Mouse (Mus musculus): ENCODE data around the gene Selenom.

The Selenom gene

DNA sequence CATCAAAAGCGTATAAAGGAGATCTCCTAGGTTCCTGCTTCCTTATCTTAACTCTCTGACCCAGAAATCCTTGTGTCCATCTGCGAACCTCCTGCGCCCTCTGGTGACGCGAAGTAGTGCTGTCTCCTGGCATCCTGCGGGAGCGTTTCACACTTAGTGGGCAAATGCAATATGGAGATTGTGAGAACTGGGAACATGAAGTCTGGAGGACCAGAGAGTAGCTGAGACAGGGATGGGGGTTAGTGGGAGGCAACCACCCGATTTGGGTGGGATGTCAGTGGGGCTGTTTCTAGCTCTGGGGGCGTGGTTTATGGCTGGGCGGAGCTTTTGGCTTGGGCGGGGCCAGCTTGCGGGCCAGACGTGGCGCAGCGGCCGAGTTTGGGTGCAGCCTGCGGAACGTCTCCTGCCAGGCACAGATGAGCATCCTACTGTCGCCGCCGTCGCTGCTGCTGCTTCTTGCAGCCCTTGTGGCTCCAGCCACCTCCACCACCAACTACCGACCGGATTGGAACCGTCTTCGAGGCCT, at the start of gene Selenom:
Gene Selenom, plus strand, starts transcription at position 156 of the 526 bp plus-strand sequence.
- peak; percentile 82 for ATAC-seq (ENCODE audit: low TSS enrichment)

GRCm38 (mm10) chr11:3471448-3471850, 43.0 kb upstream of the Selenom start:
- no peak for ATAC-seq (ENCODE audit: low TSS enrichment)

- ATAC-seq (ENCODE audit: low TSS enrichment): peak; percentile 95
These were observed 42.0 kb upstream of the Selenom start for GRCm38 (mm10) chr11:3472484-3472883.

- no peak for ATAC-seq (ENCODE audit: low TSS enrichment)
These were observed 39.9 kb upstream of the Selenom start for GRCm38 (mm10) chr11:3474480-3475115.

DNA sequence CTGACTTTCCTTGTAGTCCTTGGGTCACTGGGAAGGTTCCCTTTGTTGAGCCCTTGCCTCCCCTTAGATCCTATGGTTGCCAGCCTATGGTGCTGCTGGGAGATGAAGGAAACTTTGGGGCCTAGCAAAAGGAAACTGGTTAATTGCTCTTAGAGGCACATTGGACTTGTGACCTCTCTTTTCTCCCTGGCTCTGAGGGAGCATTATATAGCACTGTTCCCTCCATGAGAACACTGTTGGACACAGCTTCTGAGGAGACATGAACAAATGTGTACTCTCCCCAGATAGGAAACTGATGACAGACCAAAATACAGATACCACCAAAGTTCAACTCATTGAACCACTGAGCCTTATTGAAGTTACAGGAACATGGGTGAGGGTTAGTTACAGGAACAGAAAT, 39.0 kb upstream of the Selenom start:
- no peak for ATAC-seq (ENCODE audit: low TSS enrichment)

DNA sequence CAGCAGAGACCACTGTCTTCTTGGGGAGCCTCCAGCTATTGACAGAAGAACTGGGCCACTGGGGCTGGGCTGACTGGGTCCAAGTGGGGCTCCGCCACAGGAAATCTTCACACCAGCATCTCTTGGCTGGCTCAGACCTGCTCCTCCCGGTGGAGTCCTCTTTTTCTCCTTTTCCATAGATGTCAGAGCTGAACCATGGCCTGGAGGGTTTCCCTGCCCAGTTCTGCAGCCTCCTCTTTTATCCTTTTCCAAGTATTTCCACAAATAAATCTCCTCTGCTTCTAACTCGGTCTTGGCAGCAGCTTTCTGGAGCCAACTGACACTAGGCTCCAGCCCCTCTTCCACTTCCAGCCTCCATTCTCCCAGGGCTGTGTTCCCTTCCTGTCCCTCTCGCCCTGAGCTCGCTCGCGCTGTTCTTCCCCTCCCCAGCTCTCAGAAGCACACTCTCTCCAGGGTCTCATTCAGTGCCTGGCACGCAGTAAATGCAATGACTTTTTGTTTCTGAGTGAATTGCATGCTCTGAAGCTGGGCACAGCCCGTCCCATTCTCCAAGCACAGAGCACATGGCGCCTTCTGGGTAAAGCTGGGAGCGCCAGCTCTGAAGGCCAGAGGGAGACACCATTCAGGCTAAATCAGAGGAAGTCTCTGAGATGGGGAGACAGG, 30.4 kb upstream of the Selenom start:
- ATAC-seq (ENCODE audit: low TSS enrichment): peak; percentile 78

GRCm38 (mm10) chr11:3486349-3486748, 28.1 kb upstream of the Selenom start:
- ATAC-seq (ENCODE audit: low TSS enrichment): no peak

DNA sequence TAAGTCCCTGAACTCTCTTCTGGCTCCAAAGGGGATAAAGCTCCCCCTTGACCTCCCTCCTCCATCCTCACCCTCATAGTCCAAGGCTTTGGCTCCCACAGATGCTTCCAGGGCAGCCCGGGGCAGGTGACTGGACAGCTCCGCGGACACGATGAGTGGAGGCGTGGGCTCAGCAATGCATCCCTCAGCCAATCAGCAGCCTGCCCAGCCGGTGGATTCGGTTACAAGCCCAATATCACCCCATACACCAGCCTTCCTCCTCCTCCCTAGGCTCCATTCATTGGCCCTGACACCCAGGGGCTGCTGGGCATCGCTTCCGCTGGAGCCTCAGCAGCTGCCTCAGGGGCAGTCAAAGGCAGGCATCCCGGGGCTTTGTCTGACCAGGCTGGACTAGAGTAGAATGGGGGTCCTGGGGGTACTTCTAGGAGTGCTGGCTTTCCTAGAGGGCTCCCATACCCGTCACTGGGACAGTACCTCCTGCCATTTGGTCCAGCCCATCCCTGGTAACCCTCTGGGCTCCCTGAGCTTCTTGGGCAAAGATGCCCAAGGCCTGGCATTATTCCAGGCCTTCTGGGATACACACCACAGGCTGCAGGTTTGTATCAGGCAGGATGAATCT, 26.4 kb upstream of the Selenom start, which contains the start of gene Pla2g3:
Gene Pla2g3, plus strand, starts transcription at position 333 of the 619 bp plus-strand sequence.
- no peak for ATAC-seq (ENCODE audit: low TSS enrichment)

- no peak for ATAC-seq (ENCODE audit: low TSS enrichment)
These were observed 25.4 kb upstream of the Selenom start for GRCm38 (mm10) chr11:3489036-3489435.

- no peak for ATAC-seq (ENCODE audit: low TSS enrichment)
These were observed 21.7 kb upstream of the Selenom start for GRCm38 (mm10) chr11:3492748-3493147.

- ATAC-seq (ENCODE audit: low TSS enrichment): peak; percentile 69; the same call in 1 of the 2 replicates
These were observed 19.6 kb upstream of the Selenom start for GRCm38 (mm10) chr11:3494857-3495256.

GRCm38 (mm10) chr11:3495496-3495895, 19.0 kb upstream of the Selenom start:
- no peak for ATAC-seq (ENCODE audit: low TSS enrichment)

DNA sequence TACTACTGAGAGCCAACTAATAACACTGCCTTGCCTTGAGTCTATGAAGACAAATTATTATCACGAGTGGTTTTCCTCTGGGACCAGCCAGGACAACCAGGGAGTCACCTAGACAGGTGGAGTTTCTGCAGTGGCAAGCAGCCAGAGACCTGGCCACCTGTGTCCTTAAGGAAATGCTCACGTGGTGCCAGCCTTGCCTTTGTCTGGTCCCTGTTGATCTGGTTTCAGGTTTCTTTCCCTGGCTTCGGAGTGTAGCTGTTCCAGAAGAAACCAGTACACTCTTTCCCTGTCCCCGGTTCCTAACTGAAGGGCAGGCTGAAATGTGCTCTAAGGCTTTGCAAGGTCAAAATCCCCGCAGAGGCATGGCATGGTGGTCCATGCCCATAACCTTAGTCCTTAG, 17.7 kb upstream of the Selenom start:
- ATAC-seq (ENCODE audit: low TSS enrichment): no peak

DNA sequence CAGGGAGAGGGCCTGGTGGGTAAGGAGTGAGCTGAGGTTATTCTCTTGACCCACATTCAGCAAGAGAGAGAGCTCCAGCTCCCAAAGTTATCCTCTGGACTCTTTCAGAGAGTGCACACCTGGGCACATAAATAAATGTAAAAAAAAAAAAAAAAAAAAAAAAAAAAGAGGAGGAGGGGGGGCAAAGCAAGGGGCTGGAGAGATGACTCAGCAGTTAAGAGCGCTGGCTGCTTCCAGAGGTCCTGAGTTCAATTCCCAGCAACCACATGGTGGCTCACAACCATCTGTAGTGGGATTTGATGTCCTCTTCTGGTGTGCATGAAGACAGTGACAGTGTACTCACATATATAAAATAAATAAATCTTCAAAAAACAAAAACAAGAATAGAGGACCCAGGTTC, 17.2 kb upstream of the Selenom start:
- ATAC-seq (ENCODE audit: low TSS enrichment): no peak

- ATAC-seq (ENCODE audit: low TSS enrichment): no peak
These were observed 12.4 kb upstream of the Selenom start for GRCm38 (mm10) chr11:3502057-3502456.

- ATAC-seq (ENCODE audit: low TSS enrichment): no peak
These were observed 11.9 kb upstream of the Selenom start for GRCm38 (mm10) chr11:3502459-3503072.

GRCm38 (mm10) chr11:3503755-3504693, 10.5 kb upstream of the Selenom start:
- ATAC-seq (ENCODE audit: low TSS enrichment): peak; percentile 20

- ATAC-seq (ENCODE audit: low TSS enrichment): no peak
These were observed 6.3 kb upstream of the Selenom start for GRCm38 (mm10) chr11:3508226-3508625.

GRCm38 (mm10) chr11:3509181-3510085, 5.1 kb upstream of the Selenom start:
- no peak for ATAC-seq (ENCODE audit: low TSS enrichment)

DNA sequence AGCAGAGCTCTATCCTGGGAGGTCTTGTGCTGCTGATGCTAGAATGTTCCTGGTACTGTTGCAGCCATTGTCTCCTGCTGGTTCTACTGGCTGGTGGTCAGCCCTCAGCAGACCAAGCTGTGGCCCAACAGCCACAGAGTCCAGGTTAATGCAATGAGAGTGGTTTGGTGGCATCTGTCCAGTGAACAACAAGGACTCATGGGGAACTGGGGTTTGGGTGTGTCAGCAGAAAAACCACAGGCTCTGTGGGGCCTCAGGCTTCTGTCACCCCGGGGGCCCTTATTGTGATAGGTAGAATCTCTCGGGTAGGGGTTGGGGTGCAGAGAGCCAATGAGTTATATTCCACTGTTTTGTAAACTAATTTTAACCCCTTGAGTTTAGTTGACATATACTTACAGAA, 4.2 kb upstream of the Selenom start:
- ATAC-seq (ENCODE audit: low TSS enrichment): no peak
